Mouse (Mus musculus) ES-E14 (cell line): Measurements from ENCODE around the gene Cacna1f. TPM values are rescaled to one million over a fixed set of nuclear protein-coding genes. Genes with fewer than 3 reads are reported as not detected.

ENCODE experiments used
- DNase-seq: peaks from one replicate; pipeline ENCODE4 v3.0.0-alpha.2; 2013; ENCODE audit warnings: low read depth, low spot score
- H3K27ac ChIP-seq: 2 replicates; pipeline ENCODE4 v1.5.1; 2012; ENCODE audit warnings: low read depth, mild to moderate bottlenecking, low read length, moderate library complexity, mixed read lengths; ENCODE audit not compliant: poor library complexity, insufficient read depth, severe bottlenecking
- H3K36me3 ChIP-seq: 2 replicates; pipeline ENCODE4 v1.6.1; 2012; ENCODE audit warnings: mild to moderate bottlenecking, low read length, moderate library complexity, mixed read lengths; ENCODE audit not compliant: control insufficient read depth, poor library complexity, insufficient read depth, severe bottlenecking
- H3K4me1 ChIP-seq, 2 experiments: fragments of 150-350 bp in 1 of 2; sonication (generic) in 1 of 2; 2 replicates each; pipeline ENCODE4 v1.6.1; 2012; ENCODE audit warnings: low read length in 2 of 2, mild to moderate bottlenecking in 1 of 2, mixed read lengths in 1 of 2; ENCODE audit not compliant: control insufficient read depth in 2 of 2, insufficient read depth in 2 of 2, poor library complexity in 1 of 2
- H3K4me3 ChIP-seq, 2 experiments: fragments of 150-350 bp in 1 of 2; sonication (generic) in 1 of 2; 2 replicates each; pipeline ENCODE4 v1.5.1; 2012; ENCODE audit warnings: low read length in 2 of 2, low read depth in 1 of 2, mild to moderate bottlenecking in 1 of 2, mixed read lengths in 1 of 2; ENCODE audit not compliant: insufficient read depth in 1 of 2, poor library complexity in 1 of 2, severe bottlenecking in 1 of 2
- H3K9ac ChIP-seq: 2 replicates; pipeline ENCODE4 v1.6.1; 2012; ENCODE audit warnings: low read depth, mild to moderate bottlenecking, low read length, mixed read lengths; ENCODE audit not compliant: poor library complexity, insufficient read depth, severe bottlenecking
- H3K9me3 ChIP-seq: fragments of 150-350 bp; sonication (generic); 2 replicates; pipeline ENCODE4 v1.6.1; 2012; ENCODE audit warnings: low read depth, mild to moderate bottlenecking, low read length; ENCODE audit not compliant: control insufficient read depth, insufficient read depth
- CHD2 ChIP-seq: IDR thresholded peaks from 2 replicates; pipeline ENCODE4 v1.6.1; 2014; ENCODE audit warnings: mild to moderate bottlenecking, low read depth, low read length, inconsistent platforms
- HCFC1 ChIP-seq: IDR thresholded peaks from 2 replicates; pipeline ENCODE4 v1.6.1; 2012; ENCODE audit warnings: low read length, inconsistent platforms, borderline replicate concordance; ENCODE audit not compliant: insufficient read depth
- MAFK ChIP-seq: IDR thresholded peaks from 2 replicates; pipeline ENCODE4 v1.6.1; 2014; ENCODE audit warnings: mild to moderate bottlenecking, low read depth, low read length, inconsistent platforms; ENCODE audit not compliant: insufficient read depth
- ZC3H11A ChIP-seq: IDR thresholded peaks from 2 replicates; pipeline ENCODE4 v1.6.1; 2012; ENCODE audit warnings: low read depth, mild to moderate bottlenecking, inconsistent platforms, low read length, borderline replicate concordance
- ZNF384 ChIP-seq: IDR thresholded peaks from 2 replicates; pipeline ENCODE4 v1.6.1; 2012; ENCODE audit warnings: low read depth, low read length, inconsistent platforms
- in situ Hi-C, 2 experiments: fragments of 600-800 bp; cut with MboI; formaldehyde crosslinking; loops; one replicate each; pipeline ENCODE4 v1.15.1; 2025; ENCODE audit warnings: low sequenced_read_pairs in 2 of 2, inconsistent platforms in 1 of 2; ENCODE audit not compliant: unreplicated experiment in 2 of 2
- total RNA-seq: library from RNA; depleted of rRNA; stranded (reverse); fragments of 300-350 nt; gene quantifications from 2 replicates; pipeline ENCODE4 v1.2.3, GENCODE M21; 2012

Cacna1f gene
- total RNA-seq, 1 experiment = not detected

DNA sequence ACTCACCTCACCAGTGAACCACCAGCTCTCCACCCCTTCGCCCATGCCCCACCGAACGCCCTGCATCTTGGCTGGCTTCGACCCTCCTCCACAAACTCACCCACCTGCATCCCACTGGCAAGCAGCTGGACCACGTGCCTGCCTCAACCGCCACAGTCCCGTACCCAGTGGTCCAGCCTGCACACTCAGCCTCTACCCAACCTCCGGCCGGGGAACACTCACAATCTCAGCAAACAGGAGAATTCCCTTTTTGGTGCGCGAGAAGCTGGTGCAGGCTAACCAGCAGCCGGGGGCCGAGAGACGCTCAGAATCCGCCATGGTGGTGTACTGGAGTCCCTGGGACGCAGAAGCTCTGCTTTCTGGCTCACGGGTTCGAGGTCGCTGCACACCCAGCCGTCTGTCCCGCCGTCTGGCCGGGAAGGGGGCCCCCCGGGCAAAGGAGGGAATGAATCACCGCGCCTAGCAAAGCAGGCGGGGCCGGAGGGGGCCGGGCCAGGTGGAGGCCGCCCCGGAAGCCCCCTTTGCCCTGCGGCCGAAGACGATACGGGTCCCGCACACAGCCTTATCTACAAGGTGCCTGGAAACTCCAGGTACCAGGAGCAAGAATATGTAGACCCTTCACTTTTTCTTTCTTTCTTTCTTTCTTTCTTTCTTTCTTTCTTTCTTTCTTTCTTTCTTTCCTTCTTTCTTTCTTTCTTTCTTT, 64.2 kb downstream of the Cacna1f start, which contains the start of gene Plp2:
Plp2 (minus strand) TSS at position 470 of the 703 bp plus-strand sequence.
- DNase-seq = no peak
- Histone ChIP-seq H3K4me3 (peak within 1 kb of the TSS; percentile 85 to 90), H3K9ac (peak within 1 kb of the TSS; percentile 87), H3K36me3 (peaks cover 16% of the 10 kb centered on the region), H3K4me1 (peaks cover 0 to 13% of the 10 kb centered on the region in 2 experiments; a peak in 1 of 4 replicates), H3K27ac (peak within 1 kb of the TSS; percentile 83), H3K9me3 (no peaks in the 10 kb centered on the region)
- in situ Hi-C loops = no loop called here
- no peak for TF ChIP-seq HCFC1
- no peak for TF ChIP-seq CHD2
- TF ChIP-seq ZC3H11A = no peak
- no peak for TF ChIP-seq MAFK
- no peak for TF ChIP-seq ZNF384

- H3K36me3 ChIP-seq = peaks cover 10% of the 10 kb centered on the region
- DNase-seq = no peak
- no peaks in the 10 kb centered on the region for H3K9me3 ChIP-seq
- no peak overlapping the region; a peak in 1 of 4 replicates for H3K4me3 ChIP-seq
- no peak overlapping the region for H3K27ac ChIP-seq
- no peak overlapping the region for H3K9ac ChIP-seq
- peaks cover 0 to 3% of the 10 kb centered on the region in 2 experiments; a peak in 1 of 4 replicates for H3K4me1 ChIP-seq
- in situ Hi-C loops = no loop called here
- TF ChIP-seq MAFK (no peak), HCFC1 (no peak), CHD2 (no peak), ZNF384 (no peak), ZC3H11A (no peak)
Measured at GRCm38 (mm10) chrX:7672739-7673138, 65.9 kb downstream of the Cacna1f start.

- TF ChIP-seq ZNF384 (no peak), MAFK (no peak), CHD2 (no peak), ZC3H11A (no peak), HCFC1 (no peak)
- H3K4me3 ChIP-seq = peak overlapping the region; percentile 60 to 67; a peak in 3 of 4 replicates
- in situ Hi-C loops = no loop called here
- peak; percentile 40 for DNase-seq
- peaks cover 8% of the 10 kb centered on the region for H3K36me3 ChIP-seq
- peaks cover 0 to 3% of the 10 kb centered on the region in 2 experiments; a peak in 1 of 4 replicates for H3K4me1 ChIP-seq
- peak overlapping the region; percentile 70 for H3K9ac ChIP-seq
- H3K9me3 ChIP-seq = no peaks in the 10 kb centered on the region
- H3K27ac ChIP-seq = peak overlapping the region; percentile 85
Measured at GRCm38 (mm10) chrX:7673578-7674281, 66.8 kb downstream of the Cacna1f start.

DNA sequence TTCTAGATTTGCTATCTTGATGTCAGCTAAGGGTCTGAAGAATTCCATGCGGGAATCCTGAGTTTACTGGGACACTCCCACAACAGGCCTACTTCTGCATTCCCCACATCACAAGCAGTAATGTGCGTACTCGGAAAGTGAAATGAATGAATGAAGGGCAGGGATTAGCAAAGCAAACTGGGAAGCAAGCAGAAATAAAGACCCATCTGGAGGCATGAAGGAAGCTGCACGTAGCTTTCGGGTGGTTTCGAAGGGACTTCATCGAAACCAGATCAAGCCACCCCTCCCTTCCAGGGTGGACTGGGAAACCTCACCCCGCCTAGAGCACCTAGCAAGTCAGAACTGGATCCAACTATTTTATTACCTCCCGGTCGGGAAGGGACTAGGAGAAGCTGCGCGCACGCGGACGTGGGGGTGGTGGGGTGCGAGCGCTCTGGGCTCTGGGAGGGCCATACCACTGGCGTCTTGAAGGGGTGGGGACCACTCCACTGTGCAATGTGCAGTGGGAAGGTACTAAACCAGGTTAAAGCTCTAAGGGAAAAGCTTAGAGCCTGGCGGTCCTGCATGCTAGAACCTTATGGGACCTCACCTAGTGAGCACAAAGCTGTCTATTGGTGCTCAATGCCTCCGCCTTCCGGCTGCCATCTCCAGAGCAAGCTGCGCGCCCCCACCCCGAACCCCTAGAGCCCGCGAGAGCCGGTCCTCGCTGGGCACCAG, 67.6 kb downstream of the Cacna1f start:
- Histone ChIP-seq H3K4me1 (peaks cover 0 to 3% of the 10 kb centered on the region in 2 experiments; a peak in 1 of 4 replicates), H3K9ac (peak overlapping the region; percentile 70), H3K4me3 (peak overlapping the region; percentile 60 to 67), H3K9me3 (no peaks in the 10 kb centered on the region), H3K27ac (peak overlapping the region; percentile 85), H3K36me3 (peaks cover under 1% of the 10 kb centered on the region; the same call in 1 of the 2 replicates)
- in situ Hi-C loops = no loop called here
- peak; percentile 40 for DNase-seq
- TF ChIP-seq ZC3H11A = no peak
- no peak for TF ChIP-seq MAFK
- TF ChIP-seq CHD2 = no peak
- TF ChIP-seq HCFC1 = no peak
- TF ChIP-seq ZNF384 = no peak
